Mouse (Mus musculus) lung, postnatal 0 days (tissue): ENCODE results near the gene Emc10.

Experiments
- CTCF ChIP-seq: IDR thresholded peaks from 2 replicates; pipeline ENCODE4 v1.5.1; 2016; ENCODE audit warnings: antibody characterized with exemption, mild to moderate bottlenecking
- EP300 ChIP-seq: IDR thresholded peaks from 2 replicates; pipeline ENCODE4 v1.6.1; 2016; ENCODE audit warnings: antibody characterized with exemption, mild to moderate bottlenecking, control low read depth

DNA sequence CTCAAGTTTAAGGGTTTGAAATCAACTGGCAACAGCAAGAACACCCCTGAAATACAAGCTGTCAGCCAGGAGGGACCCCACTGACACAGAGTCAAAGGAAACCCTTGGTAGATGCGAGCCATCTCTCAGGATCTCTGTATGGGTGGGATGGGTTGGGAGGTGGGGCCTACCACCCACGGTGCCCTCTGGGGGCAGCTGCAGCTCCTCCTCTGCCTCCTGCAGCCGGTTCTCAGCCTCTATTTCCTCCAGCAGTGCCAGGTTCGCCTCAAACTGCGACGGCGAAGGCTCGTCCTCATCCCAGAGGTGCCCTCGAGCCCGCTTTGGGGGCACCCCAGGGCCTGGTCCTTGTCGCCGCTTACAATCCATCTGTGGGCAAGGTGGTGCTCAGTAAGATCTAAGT lies 46.7 kb upstream of the Emc10 start:
- TF ChIP-seq CTCF (no peak), EP300 (no peak)
